Mouse (Mus musculus): ENCODE measurements around the gene Rgs5.
A peak's percentile ranks its signal among the peaks of the same experiment; 100 is the strongest.

The Rgs5 gene

DNA sequence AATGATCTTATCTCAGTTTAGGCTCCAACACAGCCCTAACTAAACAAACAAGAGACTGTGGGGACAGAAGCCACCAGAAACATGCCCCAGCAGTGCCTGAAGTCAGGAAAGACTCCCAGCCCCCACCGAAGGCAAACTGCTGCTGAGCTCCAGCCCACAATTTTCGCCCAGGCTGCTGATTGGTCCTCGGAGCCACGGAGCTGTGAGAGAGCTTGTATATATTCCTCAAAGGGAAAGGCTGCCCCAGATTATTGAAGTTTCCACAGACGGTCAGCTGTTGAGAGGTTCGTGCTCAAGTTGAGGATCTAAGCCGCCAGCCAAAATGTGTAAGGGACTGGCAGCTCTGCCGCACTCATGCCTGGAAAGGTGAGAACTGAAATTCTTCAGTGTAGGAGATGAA lies at the start of gene Rgs5:
Gene Rgs5, plus strand, starts transcription at position 246 of the 400 bp plus-strand sequence.
- peak; percentile 26 to 50 for DNase-seq (ENCODE audit: low spot score in 2 of 2)

- DNase-seq (ENCODE audit: low spot score in 2 of 2) = no peak
These were observed 49.1 kb upstream of the Rgs5 start for GRCm38 (mm10) chr1:169606164-169606563.

- no peak for DNase-seq (ENCODE audit: low spot score in 2 of 2)
These were observed 25.6 kb upstream of the Rgs5 start for GRCm38 (mm10) chr1:169629738-169630137.

DNA sequence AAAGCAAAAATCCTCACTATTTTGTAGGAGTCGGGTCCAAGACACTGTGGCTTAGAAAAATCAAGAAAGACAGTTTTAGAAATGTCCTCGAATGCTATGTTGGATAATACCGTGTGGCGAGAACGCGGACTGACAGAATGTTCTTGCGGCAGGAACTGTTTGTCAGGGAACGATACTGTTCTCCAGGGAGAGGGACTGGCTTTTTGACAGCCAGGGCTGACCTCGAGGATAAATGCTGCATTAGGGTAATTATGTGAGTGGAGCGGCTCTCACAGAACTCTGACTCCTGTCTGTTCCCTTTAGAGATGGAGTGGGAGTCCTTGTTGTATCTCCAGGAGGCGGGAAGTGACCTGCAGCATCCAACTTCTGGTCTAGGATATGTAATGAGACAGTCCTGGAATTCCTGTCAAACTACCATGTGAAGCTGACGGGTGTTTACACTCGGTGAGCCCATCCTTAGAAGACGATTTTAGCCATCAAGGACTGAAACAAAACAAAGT lies 18.0 kb upstream of the Rgs5 start:
- DNase-seq (ENCODE audit: low spot score in 2 of 2) = peak; percentile 24 to 32

DNA sequence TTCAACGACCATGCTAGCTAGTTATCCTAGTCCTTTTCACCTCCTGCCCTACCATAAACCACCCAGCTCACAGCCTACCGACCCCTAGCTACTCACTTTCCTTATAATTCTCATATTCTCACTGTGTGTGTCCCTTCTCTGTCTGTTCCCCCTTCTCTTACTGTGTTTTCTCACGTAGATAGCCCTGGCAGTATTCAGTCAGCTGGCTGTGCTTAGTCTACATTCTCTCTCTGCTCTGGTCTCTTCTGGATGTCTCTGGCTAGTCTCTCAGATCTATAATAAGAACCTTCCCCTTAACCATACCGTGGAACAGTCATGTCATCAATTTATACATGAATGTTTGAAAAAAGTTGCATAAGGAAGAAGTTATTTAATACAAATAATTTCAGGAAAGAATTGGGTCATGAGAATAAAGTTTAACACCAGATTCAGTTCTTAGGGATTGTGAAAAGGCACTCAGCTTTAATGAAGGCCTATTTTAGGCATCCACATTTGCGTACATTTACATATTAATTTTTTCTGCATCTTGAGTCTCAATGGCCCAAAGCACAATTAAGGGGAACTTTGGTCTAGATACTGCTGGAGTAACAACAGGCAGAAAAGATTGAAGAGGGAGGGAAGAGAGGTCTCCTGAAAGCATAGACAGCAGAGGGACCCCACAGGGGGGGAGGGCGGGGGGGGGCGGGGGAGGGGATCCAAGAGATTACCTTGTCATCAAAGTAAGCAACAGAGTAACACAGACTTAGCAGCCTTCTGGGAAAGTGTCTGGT lies 10.2 kb upstream of the Rgs5 start:
- DNase-seq (ENCODE audit: low spot score in 2 of 2) = no peak

- no peak for DNase-seq (ENCODE audit: low spot score in 2 of 2)
These were observed 4.2 kb downstream of the Rgs5 start for GRCm38 (mm10) chr1:169659479-169659878.

DNA sequence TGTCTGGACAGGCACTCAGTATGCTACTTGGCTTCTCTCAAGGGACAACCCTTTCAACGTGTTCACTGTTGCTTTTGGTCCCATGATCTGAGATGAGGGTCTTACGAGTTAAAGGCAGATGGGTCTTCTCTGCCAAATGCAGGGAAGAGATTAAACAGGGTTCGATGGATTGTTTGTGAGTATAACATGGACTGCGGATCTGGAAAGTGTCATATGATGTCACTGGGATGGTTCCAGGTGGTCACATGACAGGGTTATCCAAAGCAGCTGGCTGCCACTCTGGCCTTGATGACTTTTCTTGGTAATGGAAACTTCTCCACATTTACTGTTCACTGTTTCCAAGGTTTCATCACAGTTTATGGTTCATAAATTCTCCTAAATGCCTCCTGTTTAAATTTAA lies 12.0 kb downstream of the Rgs5 start:
- no peak for DNase-seq (ENCODE audit: low spot score in 2 of 2)

- no peak for DNase-seq (ENCODE audit: low spot score in 2 of 2)
These were observed 15.4 kb downstream of the Rgs5 start for GRCm38 (mm10) chr1:169670705-169671104.

- no peak for DNase-seq (ENCODE audit: low spot score in 2 of 2)
These were observed 16.5 kb downstream of the Rgs5 start for GRCm38 (mm10) chr1:169671801-169672200.

- peak in 1 of 2 experiments; percentile 15 for DNase-seq (ENCODE audit: low spot score in 2 of 2)
These were observed 17.0 kb downstream of the Rgs5 start for GRCm38 (mm10) chr1:169672272-169672671.

GRCm38 (mm10) chr1:169674116-169674515 lies 18.8 kb downstream of the Rgs5 start:
- DNase-seq (ENCODE audit: low spot score in 2 of 2) = no peak

GRCm38 (mm10) chr1:169676751-169677150 lies 21.4 kb downstream of the Rgs5 start:
- DNase-seq (ENCODE audit: low spot score in 2 of 2) = no peak

DNA sequence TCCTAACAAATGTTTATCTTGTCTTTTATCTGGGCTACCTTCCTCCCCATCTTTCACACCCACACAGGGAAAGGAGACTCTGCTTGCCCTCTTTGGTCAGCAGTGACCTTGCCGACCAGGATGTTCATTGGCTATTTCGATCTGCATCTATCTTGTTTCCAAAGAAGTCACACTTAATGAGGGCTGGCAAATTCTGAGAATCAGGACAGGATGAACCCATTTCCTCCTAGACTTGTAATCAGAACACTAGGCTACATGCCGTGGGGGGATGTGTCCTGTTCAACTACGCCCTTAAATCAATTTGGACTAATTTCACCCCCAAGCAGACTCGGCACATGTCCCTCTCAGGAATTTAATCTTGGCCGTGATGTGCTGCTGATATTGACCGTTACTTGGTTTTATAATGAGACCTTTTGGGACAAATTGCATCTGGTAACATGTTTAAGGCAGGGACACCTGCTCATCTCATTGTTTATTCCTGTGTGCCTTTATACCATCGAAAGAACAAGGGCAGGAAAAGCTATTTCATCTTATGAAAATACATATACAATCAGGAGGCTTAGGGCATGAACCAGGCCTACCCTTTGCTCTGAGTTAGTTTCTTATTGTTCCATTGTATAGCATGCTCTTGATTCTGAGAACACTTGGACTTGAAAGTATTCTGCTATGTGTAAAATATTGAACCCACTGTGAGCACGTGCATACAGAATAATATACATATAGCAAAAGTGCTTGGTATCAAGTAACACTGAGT lies 25.3 kb downstream of the Rgs5 start:
- no peak for DNase-seq (ENCODE audit: low spot score in 2 of 2)

DNA sequence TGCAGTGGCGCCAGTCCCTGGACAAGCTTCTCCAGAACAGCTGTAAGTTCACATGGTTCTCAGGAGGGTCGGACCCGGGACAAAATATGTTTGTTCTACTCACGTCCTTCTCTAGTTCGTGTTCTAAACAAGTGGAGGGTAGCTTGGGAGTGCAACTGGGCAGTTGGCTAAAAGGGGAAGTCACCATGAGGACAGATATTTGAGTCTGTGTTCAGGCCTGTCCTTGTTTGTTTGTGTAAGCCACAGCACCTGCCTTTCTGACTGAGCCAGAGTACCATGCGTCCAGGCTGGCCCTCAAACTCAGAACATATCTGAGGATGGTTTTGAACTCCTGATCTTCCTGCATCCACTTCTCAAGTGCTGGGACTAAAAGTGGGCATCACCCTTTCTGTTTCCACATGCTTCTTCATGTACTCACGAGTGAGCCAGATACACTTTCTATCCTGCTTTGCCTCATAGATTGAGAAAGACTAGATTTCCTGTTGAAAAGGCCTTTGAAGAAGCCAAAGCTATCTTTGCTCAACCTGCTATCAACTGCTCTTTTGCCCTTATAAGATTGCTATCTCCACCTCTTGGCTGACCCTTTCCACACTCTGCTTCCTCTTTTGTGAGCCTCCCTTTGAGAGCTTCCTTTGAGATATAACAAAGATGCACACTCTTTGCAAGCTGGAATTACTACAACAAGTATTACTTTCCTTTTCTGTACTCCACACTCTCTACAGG lies 27.6 kb downstream of the Rgs5 start:
- no peak for DNase-seq (ENCODE audit: low spot score in 2 of 2)

DNA sequence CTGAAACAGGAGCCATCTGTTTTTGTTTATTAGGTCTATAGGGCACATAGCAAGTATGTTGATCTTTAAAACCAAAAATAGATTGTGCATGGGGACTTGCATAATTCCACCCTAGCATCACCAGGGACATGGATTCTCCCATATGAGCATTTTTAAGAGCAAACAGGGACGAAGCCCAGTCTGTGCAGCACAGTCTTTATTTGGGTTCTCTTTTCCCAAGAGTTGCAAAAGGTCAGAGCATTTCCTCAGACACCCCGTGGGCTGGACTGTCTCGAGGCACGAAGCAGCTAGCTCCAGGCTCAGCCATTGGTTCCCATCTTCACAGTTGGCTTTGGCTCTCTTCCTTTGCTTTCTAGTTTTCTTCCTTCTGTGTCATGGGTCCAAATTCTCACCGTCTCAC lies 30.0 kb downstream of the Rgs5 start:
- DNase-seq (ENCODE audit: low spot score in 2 of 2) = peak; percentile 6 to 50

DNA sequence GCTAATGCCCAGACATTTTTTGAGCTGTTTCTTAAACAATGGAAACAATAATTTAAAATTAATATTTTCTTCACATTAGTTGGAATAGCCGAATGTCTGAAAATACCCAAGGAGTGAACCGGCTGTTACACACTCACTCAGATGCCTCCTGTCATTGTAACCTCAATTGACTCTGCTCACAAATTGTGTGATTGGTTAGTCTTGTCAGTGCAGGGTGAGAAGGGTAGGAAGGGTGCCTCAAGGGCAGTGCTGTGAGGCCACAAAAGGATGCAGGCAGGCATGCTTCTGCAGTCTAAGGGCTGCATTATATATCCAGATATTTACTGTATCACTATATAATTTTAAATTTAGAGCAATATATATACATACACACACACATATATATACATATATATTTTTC lies 37.7 kb downstream of the Rgs5 start:
- DNase-seq (ENCODE audit: low spot score in 2 of 2) = no peak

GRCm38 (mm10) chr1:169693537-169693936 lies 38.2 kb downstream of the Rgs5 start:
- DNase-seq (ENCODE audit: low spot score in 2 of 2) = no peak

GRCm38 (mm10) chr1:169695356-169695755 lies 40.1 kb downstream of the Rgs5 start:
- no peak for DNase-seq (ENCODE audit: low spot score in 2 of 2)

DNA sequence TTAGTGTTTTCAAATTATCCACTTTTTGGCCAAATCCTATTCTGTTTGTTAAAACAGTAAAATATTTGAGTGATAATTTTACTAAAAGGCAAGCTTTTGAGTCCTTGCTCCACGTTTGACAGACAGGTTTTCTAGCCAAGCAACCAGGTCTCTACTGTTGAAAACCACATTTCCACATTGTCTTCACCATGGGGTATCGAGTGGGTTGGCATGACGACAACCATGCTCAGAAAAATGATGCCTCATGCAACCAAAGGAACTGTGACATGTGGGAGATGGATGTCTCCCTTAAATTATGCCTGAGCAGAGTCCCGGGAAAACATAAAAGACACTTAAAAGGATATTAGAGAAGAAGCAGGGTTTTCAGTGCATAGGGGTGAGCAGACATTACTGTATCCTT lies 41.9 kb downstream of the Rgs5 start:
- no peak for DNase-seq (ENCODE audit: low spot score in 2 of 2)

- DNase-seq (ENCODE audit: low spot score in 2 of 2) = no peak
These were observed 43.9 kb downstream of the Rgs5 start for GRCm38 (mm10) chr1:169699184-169699583.

- no peak for DNase-seq (ENCODE audit: low spot score in 2 of 2)
These were observed 49.2 kb downstream of the Rgs5 start for GRCm38 (mm10) chr1:169704395-169705087.

- no peak for DNase-seq (ENCODE audit: low spot score in 2 of 2)
These were observed 66.5 kb downstream of the Rgs5 start for GRCm38 (mm10) chr1:169721836-169722235.
